Mouse (Mus musculus): ENCODE measurements around the gene Psmg3. TPM values are rescaled to one million over a fixed set of nuclear protein-coding genes. Genes with fewer than 3 reads are reported as not detected.

The Psmg3 gene
- total RNA-seq, 2 experiments from 2014 or later, result 19.3 TPM

DNA sequence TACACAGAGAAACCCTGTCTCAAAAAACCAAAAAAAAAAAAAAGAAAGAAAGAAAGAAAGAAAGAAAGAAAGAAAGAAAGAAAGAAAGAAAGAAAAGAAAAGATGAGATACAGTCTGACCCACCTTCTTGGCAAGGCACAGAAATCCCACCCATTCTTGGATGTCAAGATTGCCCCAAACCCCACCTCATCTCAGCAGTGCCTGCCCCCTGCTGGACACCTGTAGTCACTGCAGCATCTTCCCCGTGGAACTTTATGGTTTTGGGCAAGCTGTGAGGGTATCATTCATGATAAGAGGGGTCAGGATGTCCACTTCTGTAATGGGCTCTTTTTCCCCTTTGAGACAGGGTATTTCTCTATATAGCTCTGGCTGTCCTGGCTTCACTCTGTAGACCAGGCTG, 9.4 kb downstream of the Psmg3 start:
- no peak for DNase-seq (ENCODE audit: low spot score in 2 of 2)

DNA sequence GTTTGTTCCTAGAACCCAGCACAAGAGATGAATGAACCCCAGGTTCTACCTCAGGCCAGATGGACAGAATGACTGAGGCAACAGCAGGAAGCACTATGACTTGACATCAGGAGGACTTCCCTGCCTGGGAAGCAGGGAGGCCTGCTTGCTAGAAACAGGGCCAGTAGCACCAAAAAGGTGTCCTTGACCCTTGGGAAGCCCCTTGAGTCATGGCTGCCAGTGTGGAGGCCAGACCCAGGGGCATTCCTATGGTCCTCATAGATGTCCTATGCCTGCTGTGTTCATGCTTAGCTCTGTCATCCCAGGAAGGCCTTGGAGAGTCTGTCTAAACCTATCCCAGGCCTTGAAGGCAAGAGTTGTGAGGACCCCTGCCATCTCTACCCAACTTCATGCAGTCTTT, 10.2 kb downstream of the Psmg3 start:
- no peak for DNase-seq (ENCODE audit: low spot score in 2 of 2)

DNA sequence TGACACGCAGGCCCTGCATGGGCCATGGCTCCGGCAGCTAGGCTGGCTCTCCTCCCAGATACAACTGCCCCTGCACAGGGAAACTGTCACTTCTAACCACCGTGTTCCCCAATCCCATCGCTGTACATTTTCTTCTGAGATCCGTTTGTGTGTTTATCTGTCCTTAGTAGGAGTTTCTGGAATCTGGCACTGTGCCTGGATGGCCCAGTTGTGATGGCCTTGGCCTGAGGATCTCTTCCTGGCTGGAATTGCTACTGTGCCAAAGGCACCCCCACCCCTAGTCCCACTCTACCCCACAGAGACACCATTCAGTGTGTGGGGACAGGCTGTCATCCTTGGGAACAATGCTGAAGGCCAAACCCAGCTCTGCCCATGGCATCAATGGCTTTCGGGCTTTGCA, 10.7 kb downstream of the Psmg3 start:
- no peak for DNase-seq (ENCODE audit: low spot score in 2 of 2)

DNA sequence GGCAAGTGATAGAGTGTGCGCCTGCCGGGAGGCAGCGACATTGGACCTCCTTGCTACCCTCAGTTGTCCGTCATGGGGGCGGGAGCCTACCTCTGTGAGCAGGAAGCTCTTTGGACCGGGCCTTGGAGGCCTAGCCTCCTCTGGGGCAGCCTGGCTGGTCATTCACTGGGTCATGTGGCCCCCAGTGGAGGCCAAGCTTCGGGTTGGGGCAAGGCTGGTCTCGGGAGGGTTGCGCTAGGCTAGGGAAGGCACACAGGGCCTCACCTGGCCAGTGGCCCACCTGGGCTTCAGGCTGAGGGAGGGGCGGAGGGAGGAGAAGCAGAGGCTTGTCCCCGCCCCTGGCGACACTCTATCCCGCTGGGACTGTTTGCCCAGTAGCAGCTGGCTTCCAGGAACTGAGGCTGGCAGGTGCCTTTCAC, 12.7 kb downstream of the Psmg3 start:
- no peak for DNase-seq (ENCODE audit: low spot score in 2 of 2)

DNA sequence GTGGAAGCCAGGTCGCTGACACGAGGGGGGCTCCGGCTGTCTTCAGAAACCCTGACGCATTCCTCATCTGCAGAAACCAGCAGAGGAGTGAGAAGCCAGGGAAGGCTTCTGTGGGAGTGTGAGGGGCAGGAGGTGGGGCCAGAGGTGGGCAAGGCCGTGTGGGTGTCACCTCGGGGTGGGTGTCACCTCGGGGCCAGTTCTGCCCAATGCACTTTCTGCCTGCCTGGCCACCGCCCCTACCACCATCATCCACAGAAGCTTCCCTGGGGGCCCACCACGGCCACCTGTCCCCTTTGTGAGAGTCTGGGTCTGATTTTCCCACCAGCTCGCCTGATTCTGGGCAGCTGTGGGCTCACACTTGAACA, 13.6 kb downstream of the Psmg3 start:
- DNase-seq (ENCODE audit: low spot score in 2 of 2), result no peak

DNA sequence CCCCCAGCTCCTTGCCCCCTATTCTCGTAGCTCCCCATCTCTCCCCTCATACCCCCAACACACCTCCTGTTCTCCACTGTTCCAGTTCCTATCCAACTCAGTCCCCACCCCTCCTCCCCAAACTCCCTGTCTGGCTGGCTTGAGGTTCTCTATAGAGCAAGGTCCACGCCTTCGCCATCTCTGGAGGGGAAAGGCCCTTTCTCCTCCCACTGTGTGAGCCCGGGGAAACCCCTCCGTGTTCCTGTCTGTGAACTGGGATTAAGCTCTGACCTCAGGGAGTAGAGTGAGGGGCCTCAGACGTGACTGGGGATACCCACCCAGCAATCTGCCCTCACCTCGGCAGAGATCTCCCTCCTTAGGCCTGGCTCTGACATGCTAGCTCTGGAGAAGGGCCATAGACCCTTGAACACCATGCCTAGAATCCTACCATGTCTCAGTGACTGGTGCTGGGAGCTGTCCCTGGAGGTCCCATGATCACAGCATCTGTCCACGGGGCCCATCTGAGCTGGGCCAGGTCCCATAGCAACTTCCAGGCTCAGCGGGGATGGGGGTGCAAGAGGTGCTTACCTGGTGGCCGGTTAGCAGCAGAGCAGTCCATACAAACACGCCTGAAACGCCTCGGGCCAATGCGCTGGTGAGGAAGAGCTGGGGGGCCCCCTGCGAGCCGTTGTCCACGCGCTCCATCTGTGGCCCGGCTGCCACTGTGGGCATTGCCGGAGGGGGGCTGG, 14.1 kb downstream of the Psmg3 start:
- no peak for DNase-seq (ENCODE audit: low spot score in 2 of 2)

DNA sequence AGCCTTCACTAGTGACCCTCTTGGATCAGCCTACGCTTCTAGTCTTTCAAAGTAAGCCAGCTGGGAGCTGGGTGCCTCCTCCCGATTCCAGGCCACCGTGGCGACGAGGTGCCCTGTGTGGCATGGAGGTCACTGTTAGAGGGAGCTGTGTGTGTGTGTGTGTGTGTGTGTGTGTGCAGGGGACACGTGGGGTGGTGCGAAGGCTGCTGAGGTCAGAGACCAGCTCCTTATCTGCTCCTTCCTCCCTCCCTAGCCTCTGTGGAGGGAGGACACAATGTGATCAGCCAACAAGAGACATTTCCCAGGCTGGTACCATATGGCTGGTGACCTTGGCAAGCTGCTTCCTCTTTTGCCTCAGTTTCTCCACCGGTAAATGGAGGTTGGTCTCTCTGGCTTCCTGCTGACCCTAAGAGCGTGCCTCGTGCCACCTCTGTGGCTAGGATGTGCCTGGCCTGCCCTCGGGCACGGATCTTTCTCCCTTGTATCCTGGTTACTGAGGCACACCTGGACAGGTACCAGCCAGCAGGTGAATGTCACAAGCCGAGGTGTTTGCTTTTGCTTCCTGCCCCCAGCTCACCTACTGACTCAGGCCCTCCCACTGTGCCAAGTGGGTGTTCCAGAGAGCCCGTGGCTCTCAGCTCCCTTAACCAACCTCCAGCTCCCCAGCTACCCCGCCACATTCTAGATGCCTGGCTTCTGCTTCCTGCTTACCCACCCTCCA, 14.8 kb downstream of the Psmg3 start:
- no peak for DNase-seq (ENCODE audit: low spot score in 2 of 2)

DNA sequence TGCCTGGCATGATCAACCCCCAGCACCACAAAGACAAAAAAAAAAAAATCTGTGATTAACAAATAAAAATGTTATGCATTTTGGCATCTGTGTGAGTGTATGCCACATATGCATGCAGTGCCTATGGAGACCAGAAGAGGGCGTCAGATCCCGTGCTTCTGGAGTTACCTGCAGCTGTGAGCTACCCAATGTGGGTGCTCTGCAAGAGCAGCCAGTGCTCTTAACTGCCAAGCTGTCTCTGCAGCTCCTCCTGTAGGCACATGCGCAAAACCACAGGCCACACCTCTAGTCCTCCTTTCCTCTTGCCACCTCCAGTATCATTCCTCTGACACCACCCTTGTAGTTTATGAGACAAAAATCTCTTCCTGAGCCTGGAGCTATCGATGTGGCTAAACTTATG, 17.3 kb downstream of the Psmg3 start:
- no peak for DNase-seq (ENCODE audit: low spot score in 2 of 2)

DNA sequence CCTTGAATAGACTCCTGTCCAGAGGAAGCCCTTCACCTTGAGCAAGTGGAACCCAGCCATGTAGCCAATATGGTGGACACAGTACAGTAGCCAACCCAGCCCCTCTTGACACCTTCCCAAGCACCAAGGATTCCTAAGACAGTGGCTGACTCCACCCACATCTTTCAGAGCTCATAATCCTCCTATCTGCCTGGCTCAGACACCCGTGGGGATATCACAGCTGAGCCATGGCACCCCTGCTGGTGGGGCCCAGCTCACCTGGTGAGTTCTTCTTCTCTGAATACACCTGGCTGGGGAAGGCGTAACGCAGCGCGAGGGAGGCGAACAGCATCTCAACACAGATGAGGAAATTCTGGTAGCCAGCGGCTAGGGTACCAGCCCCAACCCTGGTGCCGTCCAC, 20.8 kb downstream of the Psmg3 start:
- no peak for DNase-seq (ENCODE audit: low spot score in 2 of 2)

DNA sequence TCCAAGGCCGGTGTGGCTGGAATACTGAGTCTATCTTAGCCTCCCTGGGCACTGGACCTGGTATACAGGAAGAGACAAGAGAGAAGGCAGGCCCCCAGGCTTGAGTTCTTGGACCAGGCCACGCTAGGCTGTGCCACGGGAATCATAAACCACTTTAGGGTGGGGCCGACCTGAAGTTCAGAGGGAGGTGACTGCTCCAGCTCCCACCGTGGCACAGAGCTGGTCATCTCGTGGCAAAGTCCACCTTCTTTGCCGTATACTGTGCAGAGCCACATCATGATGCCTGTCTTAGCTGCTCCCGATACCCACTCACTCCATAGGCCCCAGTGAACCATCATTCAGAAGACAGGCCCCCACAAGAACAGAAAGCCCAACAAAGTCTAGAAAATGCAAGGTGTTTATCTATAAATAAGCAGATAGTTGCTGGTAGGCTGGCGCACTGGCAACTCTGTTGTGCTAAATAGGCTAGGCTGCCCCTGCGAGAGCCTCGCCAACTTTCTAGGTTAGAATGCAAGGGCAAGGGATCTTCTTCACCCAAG, 22.0 kb downstream of the Psmg3 start:
- DNase-seq (ENCODE audit: low spot score in 2 of 2), result no peak

DNA sequence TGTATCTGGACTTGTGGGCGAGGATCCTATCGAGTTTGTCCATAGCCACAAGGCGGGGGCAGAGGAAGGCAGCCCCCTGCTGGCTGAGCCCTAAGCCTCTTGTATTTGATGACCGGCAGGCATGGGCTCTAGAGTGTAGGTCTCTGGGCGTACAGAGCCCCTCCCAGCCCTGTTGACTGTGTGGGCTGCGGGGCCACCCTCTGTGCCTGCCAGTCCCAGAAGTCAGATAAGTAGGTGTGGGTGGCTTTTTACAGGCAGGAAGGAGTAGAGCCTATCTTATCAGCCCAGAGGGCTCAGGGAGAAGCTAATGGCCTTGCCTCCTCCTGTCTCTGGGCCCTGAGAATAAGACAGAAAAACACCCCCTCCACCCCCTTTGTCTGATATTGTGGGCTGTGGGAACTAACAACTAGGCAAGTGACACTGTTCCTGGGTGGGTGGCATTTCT, 22.6 kb downstream of the Psmg3 start:
- DNase-seq (ENCODE audit: low spot score in 2 of 2), result no peak

DNA sequence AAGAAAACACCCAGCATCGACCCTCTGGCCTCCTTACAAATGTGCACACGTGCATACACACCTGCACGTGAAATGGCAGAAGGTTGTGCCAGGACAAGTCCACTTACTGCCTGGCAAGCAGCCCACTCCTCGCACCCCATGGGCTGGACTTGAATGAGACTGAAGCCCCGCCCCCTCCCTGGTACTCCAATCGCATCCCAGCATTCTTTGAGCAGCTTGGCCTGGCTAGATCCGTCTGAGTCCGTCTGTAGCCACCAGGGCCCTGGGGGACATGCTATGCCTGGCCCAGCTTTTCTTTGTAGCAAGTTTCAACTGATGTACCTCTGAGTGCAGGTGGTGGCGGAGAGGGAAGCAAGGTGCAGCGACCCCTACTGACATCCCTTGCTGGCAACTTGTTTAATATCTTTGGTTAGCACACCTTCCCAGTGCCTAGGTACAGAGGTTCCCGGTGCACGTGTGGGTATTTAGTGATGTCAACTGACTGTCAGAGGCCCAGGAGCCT, 23.0 kb downstream of the Psmg3 start:
- no peak for DNase-seq (ENCODE audit: low spot score in 2 of 2)

DNA sequence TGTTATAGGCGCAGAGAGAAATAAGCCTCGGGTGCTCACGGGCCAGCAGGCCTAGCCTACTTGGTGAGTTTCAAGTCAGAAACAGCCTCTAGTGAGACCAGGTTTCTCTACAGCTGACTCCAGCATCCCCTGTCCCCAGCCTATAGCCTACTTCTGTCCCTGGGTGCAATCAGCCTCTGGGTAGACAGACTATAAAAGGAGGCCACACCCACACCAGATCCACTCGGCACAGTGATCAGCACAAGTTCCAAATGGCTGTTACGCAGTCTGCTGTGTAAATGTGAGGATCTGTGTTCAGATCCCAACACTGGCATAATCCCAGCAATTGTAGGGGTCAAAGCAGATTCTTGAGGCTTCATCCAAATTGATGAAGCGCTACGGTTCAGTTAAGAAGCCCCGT, 23.5 kb downstream of the Psmg3 start:
- DNase-seq (ENCODE audit: low spot score in 2 of 2), result no peak

DNA sequence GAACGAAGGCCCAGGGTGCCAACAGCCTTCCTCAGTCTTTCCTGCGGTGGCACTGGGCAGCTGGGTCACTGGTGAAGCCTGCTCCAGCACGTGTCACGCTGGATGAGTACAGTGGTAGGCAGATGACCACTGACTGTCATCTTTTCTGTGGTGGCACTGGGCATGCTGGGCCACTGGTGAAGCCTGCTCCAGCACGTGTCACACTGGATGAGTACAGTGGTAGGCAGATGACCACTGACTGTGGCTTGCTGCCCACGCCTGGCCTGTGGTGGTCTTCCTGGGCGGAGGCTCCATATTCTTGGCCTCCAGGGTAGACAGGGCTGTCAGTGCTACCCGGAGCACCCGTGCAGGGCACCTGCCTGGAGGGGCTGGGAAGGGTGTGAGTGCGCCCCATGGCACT, 24.8 kb downstream of the Psmg3 start:
- no peak for DNase-seq (ENCODE audit: low spot score in 2 of 2)

DNA sequence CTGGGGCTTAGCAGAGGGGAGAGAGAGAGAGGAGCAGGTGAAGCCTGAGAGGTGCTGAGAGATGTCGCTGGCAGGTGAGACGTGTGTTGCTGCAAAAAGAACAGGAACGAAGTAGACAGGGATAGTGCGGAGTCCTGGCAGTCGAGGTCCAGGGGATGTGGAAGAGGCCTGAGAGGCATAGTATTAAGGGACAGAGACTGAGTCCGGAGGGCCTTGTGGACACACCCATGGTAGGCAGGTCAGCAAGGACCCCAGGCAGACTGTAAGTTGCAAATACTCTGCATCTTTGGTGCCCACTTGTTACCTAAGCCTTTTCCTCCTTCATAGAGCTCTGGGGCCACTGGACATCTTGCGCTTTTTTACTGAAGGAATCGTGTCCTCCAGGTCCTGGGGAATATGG, 25.5 kb downstream of the Psmg3 start:
- no peak for DNase-seq (ENCODE audit: low spot score in 2 of 2)

DNA sequence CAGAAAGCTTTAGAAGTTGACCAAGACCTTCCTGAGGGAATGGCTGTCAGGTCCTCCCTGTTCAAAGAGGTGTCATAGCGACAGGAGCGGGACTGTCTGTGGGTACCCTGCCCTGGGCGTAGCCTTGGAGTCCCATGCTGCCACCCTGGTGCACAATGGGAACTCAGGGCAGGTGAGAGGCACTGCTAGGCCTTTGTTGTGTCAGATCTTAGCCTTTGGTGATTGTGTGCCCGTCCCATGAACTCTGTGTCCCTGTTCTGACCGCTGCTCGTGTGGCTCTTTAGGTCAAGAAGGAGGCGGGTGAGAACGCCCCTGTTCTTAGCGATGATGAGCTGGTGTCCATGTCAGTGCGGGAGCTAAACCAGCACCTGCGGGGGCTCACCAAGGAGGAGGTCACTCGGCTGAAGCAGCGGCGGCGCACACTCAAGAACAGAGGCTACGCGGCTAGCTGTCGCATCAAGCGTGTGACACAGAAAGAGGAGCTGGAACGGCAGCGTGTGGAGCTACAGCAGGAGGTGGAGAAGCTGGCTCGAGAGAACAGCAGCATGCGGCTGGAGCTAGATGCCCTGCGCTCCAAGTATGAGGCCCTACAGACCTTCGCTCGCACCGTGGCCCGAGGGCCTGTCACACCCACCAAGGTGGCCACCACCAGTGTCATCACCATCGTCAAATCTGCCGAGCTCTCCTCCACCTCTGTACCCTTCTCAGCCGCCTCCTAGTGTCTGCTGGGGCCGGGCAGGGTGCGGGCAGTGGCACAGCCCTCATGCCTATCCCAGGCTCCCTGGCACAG, 26.7 kb downstream of the Psmg3 start:
- DNase-seq (ENCODE audit: low spot score in 2 of 2), result no peak

DNA sequence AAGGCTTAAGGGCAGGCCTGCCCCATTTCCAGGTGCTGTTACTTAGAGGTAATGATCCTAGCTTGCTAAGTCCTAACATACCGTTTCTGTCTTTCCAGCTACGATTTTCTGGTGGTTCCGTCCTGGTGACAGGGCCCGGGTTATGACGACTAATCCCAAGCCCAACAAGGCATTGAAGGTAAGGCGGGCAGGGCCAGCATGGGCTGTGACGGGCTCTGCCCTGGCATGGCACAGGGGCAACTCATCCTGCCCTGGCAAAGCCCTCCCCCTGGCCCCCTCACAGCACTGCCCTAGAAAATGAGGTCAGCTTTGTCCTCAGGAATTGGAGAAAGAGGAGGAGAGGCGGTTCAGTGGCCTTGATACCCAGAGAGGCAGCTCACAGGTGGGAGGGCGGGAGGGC, 27.6 kb downstream of the Psmg3 start:
- DNase-seq (ENCODE audit: low spot score in 2 of 2), result no peak

DNA sequence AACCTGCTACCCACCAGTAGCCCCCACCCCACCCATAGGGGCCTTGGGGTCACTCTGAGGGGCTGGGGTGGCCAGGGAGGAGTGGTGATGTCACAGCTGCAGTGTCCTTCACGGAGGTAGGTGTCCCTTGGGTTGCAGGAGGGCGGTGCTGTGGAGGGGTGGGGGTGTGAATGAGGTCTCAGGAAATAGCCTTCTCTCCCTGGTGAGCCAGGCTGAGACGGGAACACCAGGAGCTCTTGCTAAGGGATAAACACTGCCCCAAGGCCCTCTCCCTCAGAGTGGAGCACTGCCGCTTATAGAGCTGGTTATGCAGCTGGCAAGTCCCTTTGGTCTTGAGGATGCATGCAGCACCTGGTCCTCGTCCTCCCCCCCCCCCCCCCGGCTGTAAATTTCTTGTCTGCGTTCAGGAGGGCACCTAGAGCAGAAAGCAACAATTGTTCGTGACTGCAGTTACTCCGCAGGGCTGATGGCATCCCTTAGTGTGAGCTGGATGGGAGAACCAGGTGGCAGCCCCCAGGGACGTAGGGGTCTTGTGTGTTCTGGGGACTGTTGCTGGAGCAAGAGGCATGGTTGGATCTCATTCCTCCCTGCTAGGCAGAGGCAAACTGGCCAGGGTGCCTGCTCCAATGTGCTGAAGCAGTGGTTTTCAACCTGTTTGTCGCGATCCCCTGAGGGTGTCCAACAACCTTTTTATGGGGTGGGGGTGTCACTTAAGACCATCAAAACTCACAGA, 28.4 kb downstream of the Psmg3 start:
- no peak for DNase-seq (ENCODE audit: low spot score in 2 of 2)

DNA sequence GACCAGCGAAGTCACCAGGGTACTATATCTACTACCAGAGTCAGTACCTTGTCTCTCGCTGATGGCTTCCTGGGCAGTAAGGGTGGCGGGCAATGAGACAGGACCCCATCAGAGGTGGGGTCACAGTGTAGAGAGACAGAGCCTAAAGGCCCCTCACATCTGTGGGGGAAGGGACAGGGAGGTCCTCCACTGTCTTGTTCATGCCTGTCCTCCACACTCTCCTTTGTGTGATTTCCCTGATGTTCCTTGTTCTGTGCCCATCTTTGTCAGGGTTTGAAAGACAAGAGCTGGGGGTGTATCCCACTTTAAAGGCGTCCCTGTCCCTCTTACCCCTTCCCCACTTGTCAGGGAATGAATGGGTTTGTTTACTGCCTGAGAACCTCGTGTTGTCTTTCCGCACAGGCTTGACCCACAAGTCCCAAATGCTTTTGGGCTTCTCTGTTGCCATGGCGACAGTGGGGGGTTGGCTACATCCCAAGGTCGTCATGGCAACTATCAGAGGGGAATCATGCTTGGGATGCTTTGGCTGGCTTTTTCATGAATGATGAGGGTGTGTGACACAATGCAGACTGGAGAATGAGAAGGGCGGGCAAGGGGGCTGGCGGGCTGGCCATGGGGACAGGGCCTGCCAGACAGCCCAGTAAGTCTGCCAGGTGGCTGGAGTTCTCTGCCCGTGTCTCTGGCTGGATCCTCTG, 29.1 kb downstream of the Psmg3 start:
- DNase-seq (ENCODE audit: low spot score in 2 of 2), result peak; percentile 71 to 78

DNA sequence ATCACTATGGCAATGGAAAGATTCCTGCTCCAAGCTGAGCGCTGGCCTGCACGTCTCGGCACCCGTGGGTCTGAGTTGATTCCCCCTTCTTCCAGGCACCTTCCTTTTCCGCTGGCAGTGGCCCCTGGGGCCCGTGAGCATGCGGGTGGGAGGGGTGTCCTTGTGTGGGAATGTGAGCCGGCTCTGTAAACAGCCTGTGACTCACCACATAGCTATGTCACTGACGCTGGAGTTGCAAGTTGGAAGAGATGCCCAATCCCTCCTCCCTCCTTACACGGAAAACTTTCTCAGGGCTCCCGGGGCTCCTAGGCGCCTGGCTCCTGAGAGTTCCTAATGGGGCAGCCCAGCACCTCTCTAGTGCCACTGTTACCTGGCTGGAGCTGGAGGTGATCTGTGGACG, 29.8 kb downstream of the Psmg3 start:
- DNase-seq (ENCODE audit: low spot score in 2 of 2), result peak; percentile 67 to 71

Measured in left cerebral cortex, adult 18-20 months (tissue).